Mouse (Mus musculus): ENCODE data around the gene Btbd3.

The Btbd3 gene

DNA sequence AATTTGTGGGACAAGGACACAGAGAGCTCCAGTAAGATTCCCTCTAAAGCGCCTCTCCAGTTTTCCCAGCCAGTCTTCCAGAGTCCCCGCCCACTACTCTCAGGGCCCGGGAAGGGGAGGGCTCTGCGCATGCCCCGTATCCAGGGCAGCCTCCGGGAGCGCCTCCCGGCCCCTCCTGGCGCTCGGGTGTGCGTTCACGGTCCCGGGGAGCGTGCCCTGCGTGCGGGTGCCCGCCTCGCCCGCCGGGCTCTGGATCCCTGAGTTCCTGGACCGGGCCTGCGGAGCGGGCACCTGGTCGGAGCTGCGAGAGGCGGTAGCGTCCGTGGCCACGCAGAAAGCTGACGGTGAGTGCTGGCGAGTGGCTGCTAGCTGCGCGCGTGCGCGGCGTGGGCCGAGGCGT, at the start of gene Btbd3:
Gene Btbd3 (plus strand): TSS at position 155 of the 400 bp plus-strand sequence.
- ATAC-seq (ENCODE audit: low TSS enrichment) = peak; percentile 98

DNA sequence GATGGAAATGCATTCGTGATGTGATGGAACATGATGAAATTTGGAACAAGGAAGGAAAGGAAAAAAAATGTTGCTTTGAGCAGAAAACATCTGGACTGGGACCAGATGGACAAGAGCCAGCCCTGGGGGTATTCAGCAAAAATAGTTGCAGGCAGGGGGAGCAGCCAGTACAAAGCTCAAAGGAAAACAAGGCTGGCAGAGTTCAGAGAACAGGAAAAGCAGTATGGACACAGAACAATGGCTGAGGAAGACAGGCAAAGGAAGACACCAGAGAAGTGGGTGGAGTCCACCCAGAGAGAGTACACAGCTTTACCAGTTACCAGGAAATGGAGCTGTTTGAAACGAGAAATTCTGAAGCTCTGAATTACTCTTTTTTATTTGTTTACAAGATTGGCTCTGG, 40.8 kb upstream of the Btbd3 start:
- no peak for ATAC-seq (ENCODE audit: low TSS enrichment)

DNA sequence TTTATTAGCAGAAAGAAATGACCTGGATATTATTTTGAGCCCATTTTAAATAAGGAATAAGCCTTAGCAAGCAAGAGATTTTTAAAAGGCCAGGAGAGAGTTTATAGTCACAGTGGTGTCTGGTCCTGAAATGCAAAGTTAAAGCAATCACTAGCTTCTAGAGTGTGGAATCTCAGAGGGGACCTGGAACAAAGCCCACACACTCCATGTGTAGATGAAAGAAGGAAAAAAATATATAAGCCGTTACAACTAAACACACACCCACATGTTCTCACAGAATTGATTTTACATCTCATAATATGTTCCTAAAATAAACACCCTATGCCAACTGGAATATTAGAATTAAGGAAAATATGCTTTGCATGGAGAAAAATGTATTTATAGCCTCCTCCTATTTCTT, 36.1 kb upstream of the Btbd3 start:
- ATAC-seq (ENCODE audit: low TSS enrichment) = peak; percentile 70

- peak; percentile 27; the same call in 1 of the 2 replicates for ATAC-seq (ENCODE audit: low TSS enrichment)
These were observed 24.1 kb upstream of the Btbd3 start for GRCm38 (mm10) chr2:138232247-138232646.

- ATAC-seq (ENCODE audit: low TSS enrichment) = no peak
These were observed 20.2 kb upstream of the Btbd3 start for GRCm38 (mm10) chr2:138236149-138236548.

GRCm38 (mm10) chr2:138242452-138242851, 13.9 kb upstream of the Btbd3 start:
- no peak for ATAC-seq (ENCODE audit: low TSS enrichment)

GRCm38 (mm10) chr2:138245631-138246289, 10.6 kb upstream of the Btbd3 start:
- ATAC-seq (ENCODE audit: low TSS enrichment) = peak; percentile 99

DNA sequence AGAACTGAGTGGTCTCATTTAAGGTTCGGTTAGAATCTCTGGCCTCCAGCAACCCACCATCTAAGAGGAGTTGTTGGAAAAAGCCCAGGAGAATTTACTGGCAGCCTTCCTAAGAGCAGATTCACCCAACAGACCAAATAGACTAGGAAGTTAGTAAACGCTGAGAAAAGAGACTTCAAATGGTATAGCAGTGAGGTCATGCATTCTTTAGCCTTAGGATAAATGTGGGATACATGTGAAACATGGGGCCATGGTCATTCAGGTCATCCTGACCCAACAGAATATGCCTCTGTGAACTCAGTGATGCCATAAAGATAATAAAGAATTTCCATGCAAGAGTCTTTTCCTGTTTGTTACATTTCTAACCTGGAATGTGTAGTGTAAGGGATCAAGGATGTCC, 8.4 kb upstream of the Btbd3 start:
- ATAC-seq (ENCODE audit: low TSS enrichment) = no peak

DNA sequence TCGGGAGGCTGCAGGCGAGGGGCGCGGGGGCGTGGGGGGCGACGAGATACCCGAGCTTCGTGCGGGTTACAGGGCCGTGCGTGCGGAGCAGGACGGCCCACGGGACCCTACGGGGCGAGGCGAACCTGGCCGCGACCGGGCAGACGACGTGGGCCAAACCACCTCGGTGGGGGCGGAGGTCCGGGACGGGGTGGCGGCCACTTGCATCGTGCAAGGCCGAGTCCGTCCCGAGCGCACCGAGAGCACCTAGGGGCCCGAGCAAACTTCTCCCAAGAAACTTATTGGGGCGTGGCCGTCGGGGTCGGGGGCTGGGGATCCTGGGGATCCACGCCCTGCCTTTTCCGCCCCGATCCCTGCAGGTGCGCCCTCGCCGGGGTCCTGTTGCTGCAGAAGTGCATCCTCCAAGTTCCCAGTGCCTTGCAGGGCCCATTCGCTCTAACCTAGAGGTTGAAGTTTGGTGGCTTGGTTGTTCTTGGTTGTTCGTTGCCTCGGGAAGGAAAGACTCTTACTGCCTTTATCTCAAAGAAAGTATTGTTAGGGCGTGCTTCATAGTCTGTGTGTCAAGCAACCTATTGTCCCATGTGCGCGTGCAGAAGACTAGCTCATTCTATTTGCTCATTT, 596 bp downstream of the Btbd3 start:
- ATAC-seq (ENCODE audit: low TSS enrichment) = peak; percentile 13; the same call in 1 of the 2 replicates

- 0 out of 2 replicates have a peak, but pooled peaks have one; percentile 14 for ATAC-seq (ENCODE audit: low TSS enrichment)
These were observed 1.4 kb downstream of the Btbd3 start for GRCm38 (mm10) chr2:138257692-138258315.

- no peak for ATAC-seq (ENCODE audit: low TSS enrichment)
These were observed 4.8 kb downstream of the Btbd3 start for GRCm38 (mm10) chr2:138261140-138261539.

DNA sequence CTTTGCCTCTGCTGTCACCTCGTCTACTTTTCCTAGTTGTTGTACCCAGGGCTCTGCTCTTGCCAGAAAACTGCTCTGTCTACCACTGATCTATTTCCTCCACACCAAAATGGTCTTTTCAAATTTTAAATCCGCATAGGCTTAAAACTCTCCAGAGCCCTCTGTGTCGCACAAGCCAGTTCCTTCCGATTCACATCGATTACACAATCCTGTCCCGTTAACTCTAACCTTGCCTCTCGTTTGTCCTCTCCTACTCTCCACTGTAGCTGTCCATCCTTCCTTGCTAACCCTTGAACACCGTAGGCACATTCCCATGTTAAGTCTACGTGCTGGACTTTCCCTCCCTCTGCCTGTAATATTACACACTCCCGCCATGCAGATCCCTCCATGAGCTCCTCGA, 6.5 kb downstream of the Btbd3 start:
- ATAC-seq (ENCODE audit: low TSS enrichment) = no peak

GRCm38 (mm10) chr2:138265356-138266005, 9.1 kb downstream of the Btbd3 start:
- ATAC-seq (ENCODE audit: low TSS enrichment) = peak; percentile 35; the same call in 1 of the 2 replicates

- ATAC-seq (ENCODE audit: low TSS enrichment) = peak; percentile 58
These were observed 10.3 kb downstream of the Btbd3 start for GRCm38 (mm10) chr2:138266679-138267078.

- no peak for ATAC-seq (ENCODE audit: low TSS enrichment)
These were observed 11.6 kb downstream of the Btbd3 start for GRCm38 (mm10) chr2:138267852-138268513.

DNA sequence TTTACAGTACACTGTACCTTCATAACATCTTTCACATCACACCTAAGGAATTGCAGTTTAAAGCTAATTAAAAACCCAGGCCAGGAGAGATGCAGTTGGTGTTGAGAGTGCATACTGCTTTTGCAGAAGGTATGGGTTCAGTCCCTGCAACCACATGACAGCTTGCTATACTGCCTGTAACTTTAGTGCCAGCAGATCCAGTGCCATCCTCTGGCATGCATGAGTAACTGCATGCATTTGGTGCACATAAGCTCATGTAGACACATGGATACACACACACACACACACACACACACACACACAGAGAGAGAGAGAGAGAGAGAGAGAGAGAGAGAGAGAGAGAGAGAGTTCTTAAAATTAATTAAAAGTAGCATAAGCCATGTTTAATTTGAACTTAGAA, 13.0 kb downstream of the Btbd3 start:
- no peak for ATAC-seq (ENCODE audit: low TSS enrichment)

GRCm38 (mm10) chr2:138273404-138274073, 17.2 kb downstream of the Btbd3 start:
- ATAC-seq (ENCODE audit: low TSS enrichment) = no peak

DNA sequence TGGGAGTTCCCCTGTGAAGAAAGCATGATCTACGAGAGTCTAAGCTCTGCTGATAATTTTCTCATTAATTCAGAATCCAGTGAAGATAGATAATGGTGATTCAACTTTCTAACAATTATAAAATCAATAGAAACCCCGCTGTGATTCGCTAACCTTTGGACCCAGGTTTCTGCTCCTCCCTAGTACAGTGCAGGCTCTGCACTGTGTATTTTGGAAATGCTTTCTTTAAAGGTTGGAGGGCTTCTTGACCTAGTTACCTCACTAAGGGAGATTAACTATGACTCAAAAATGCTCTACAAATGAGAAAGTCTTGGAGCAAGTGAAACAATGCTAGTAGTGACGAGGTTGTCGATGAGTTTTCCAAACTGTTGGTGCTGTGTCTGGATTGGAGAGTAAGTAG, 17.7 kb downstream of the Btbd3 start:
- no peak for ATAC-seq (ENCODE audit: low TSS enrichment)

DNA sequence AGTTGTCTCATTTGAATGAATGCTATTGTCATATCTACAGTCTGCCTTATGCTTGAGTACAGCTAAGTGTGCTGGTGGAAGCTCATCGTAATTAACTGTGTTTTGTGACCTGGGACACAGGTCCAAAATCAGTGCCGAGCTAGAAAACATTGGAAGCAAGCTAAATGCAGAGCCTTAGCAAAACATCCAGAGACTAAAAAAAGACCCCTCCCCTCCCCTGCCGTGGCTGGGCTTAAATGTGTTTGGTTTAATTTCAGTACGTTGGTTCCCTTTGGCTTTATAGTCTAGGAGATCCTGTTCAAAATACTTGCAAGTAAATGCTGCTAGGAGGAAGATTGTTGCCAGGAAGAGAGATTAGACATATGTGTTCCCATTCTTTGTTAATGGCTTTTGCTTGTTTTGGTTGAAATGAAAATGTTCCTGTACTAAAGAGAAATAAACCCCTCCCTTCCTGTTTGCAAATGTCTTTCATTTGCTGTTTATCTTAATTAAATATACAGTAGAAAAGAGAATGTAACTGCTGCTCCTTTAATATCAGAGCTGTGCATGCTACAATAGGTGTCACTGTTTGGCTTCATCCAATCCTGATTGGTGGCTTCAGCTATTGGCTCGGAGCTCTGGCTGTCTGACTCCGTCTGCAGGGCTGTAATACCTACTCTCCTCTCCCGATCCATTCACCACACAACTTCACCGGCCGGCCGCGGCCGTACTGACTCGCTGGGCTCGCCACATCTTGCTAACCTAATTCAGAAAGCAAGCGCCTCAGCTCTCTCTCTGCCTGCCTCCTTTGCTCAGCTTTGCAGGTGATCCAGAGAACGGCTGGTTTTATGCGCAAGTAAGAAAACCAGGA, 21.7 kb downstream of the Btbd3 start:
- peak; percentile 86 for ATAC-seq (ENCODE audit: low TSS enrichment)

- peak; percentile 2; the same call in 1 of the 2 replicates for ATAC-seq (ENCODE audit: low TSS enrichment)
These were observed 22.7 kb downstream of the Btbd3 start for GRCm38 (mm10) chr2:138278853-138279640.

Measured in frontal cortex, adult (tissue).